Mouse (Mus musculus): Measurements from ENCODE around the gene Sigirr.

GRCm38 (mm10) chr7:141052421-141052820 lies 48.0 kb downstream of the Sigirr start:
- TF ChIP-seq GATA1 (IDR thresholded peaks at IDR 0.05; ENCODE audit: borderline replicate concordance, low read length): no peak
- TF ChIP-seq FLI1 (IDR thresholded peaks at IDR 0.05; ENCODE audit: low read length): no peak
